Mouse (Mus musculus): ENCODE results near the gene Fbxo46. TPM values are rescaled to one million over a fixed set of nuclear protein-coding genes. Genes with fewer than 3 reads are reported as not detected.

The Fbxo46 gene
- total and polyA plus RNA-seq, 2 experiments from 2014 or later, result 9.9 to 20.6 TPM

GRCm38 (mm10) chr7:19175708-19176515 is 56.3 kb downstream of the Fbxo46 start, which contains the start of gene Eml2:
Eml2 (plus strand) TSS chr7:19176421.
- Histone ChIP-seq H3K4me2 (ENCODE audit: low read depth, low read length, poor library complexity, severe bottlenecking) (peak within 1 kb of the TSS; percentile 88), H3K36me3 (ENCODE audit: insufficient read depth, low read length) (no peaks in the 10 kb centered on the region), H3K4me3 (ENCODE audit: low read depth, low read length) (peak within 1 kb of the TSS; percentile 74), H3K9ac (replicated peaks; ENCODE audit: low read length, poor library complexity, severe bottlenecking) (peak within 1 kb of the TSS; percentile 85), H3K4me1 (ENCODE audit: insufficient read depth, low read length) (no peaks in the 10 kb centered on the region; the same call in 1 of the 2 replicates), H3K27me3 (ENCODE audit: insufficient read depth, low read length) (no peaks in the 10 kb centered on the region), H3K27ac (ENCODE audit: low read depth, low read length) (peak within 1 kb of the TSS; percentile 63), H3K9me3 (ENCODE audit: low read length) (no peaks in the 10 kb centered on the region)
- ATAC-seq (ENCODE audit: low FRiP score), result peak; percentile 95
- DNase-seq (ENCODE audit: low spot score), result peak; percentile 95
- no peak for TF ChIP-seq CTCF (IDR thresholded peaks at IDR 0.05)
- under 1% methylated on average over 30 of the region's 30 CpGs for WGBS

- no peaks in the 10 kb centered on the region; the same call in 1 of the 2 replicates for H3K4me1 ChIP-seq (ENCODE audit: insufficient read depth, low read length)
- WGBS, result 6% methylated on average over 16 of the region's 21 CpGs
- no peaks in the 10 kb centered on the region for H3K27me3 ChIP-seq (ENCODE audit: insufficient read depth, low read length)
- peak overlapping the region; percentile 63 for H3K27ac ChIP-seq (ENCODE audit: low read depth, low read length)
- no peak for TF ChIP-seq CTCF (IDR thresholded peaks at IDR 0.05)
- peak overlapping the region; percentile 85 for H3K9ac ChIP-seq (replicated peaks; ENCODE audit: low read length, poor library complexity, severe bottlenecking)
- H3K4me3 ChIP-seq (ENCODE audit: low read depth, low read length), result peak overlapping the region; percentile 74
- ATAC-seq (ENCODE audit: low FRiP score) (peak; percentile 25), DNase-seq (ENCODE audit: low spot score) (no peak)
- peak overlapping the region; percentile 88 for H3K4me2 ChIP-seq (ENCODE audit: low read depth, low read length, poor library complexity, severe bottlenecking)
- H3K9me3 ChIP-seq (ENCODE audit: low read length), result no peaks in the 10 kb centered on the region
- H3K36me3 ChIP-seq (ENCODE audit: insufficient read depth, low read length), result 0 out of 2 replicates have a peak, but pooled peaks cover 1% of the 10 kb centered on the region
Measured at GRCm38 (mm10) chr7:19176516-19176947, 56.9 kb downstream of the Fbxo46 start.

GRCm38 (mm10) chr7:19177216-19177615 is 57.6 kb downstream of the Fbxo46 start:
- no peaks in the 10 kb centered on the region for H3K9me3 ChIP-seq (ENCODE audit: low read length)
- H3K9ac ChIP-seq (replicated peaks; ENCODE audit: low read length, poor library complexity, severe bottlenecking), result peak overlapping the region; percentile 85; the same call in 1 of the 2 replicates
- H3K4me1 ChIP-seq (ENCODE audit: insufficient read depth, low read length), result no peaks in the 10 kb centered on the region; the same call in 1 of the 2 replicates
- WGBS, result 62% methylated on average over 7 of the region's 7 CpGs
- H3K4me2 ChIP-seq (ENCODE audit: low read depth, low read length, poor library complexity, severe bottlenecking), result peak overlapping the region; percentile 88
- DNase-seq (ENCODE audit: low spot score), result no peak
- no peak for TF ChIP-seq CTCF (IDR thresholded peaks at IDR 0.05)
- H3K27me3 ChIP-seq (ENCODE audit: insufficient read depth, low read length), result no peaks in the 10 kb centered on the region
- ATAC-seq (ENCODE audit: low FRiP score), result no peak
- no peak overlapping the region for H3K27ac ChIP-seq (ENCODE audit: low read depth, low read length)
- H3K36me3 ChIP-seq (ENCODE audit: insufficient read depth, low read length), result 0 out of 2 replicates have a peak, but pooled peaks cover 2% of the 10 kb centered on the region
- peak overlapping the region; percentile 74 for H3K4me3 ChIP-seq (ENCODE audit: low read depth, low read length)

- DNase-seq (ENCODE audit: low spot score), result no peak
- WGBS, result 5% methylated on average over 18 of the region's 18 CpGs
Measured at GRCm38 (mm10) chr7:19178035-19178434, 58.4 kb downstream of the Fbxo46 start.

GRCm38 (mm10) chr7:19178443-19179092 is 58.9 kb downstream of the Fbxo46 start:
- ATAC-seq (ENCODE audit: low FRiP score) (no peak), DNase-seq (ENCODE audit: low spot score) (peak; percentile 77)
- peak overlapping the region; percentile 74 for H3K4me3 ChIP-seq (ENCODE audit: low read depth, low read length)
- peak overlapping the region; percentile 88 for H3K4me2 ChIP-seq (ENCODE audit: low read depth, low read length, poor library complexity, severe bottlenecking)
- H3K9me3 ChIP-seq (ENCODE audit: low read length), result no peaks in the 10 kb centered on the region
- H3K4me1 ChIP-seq (ENCODE audit: insufficient read depth, low read length), result no peaks in the 10 kb centered on the region; the same call in 1 of the 2 replicates
- no peaks in the 10 kb centered on the region for H3K27me3 ChIP-seq (ENCODE audit: insufficient read depth, low read length)
- TF ChIP-seq CTCF (IDR thresholded peaks at IDR 0.05), result peak; percentile 86
- 0 out of 2 replicates have a peak, but pooled peaks cover 2% of the 10 kb centered on the region for H3K36me3 ChIP-seq (ENCODE audit: insufficient read depth, low read length)
- H3K9ac ChIP-seq (replicated peaks; ENCODE audit: low read length, poor library complexity, severe bottlenecking), result peak overlapping the region; percentile 40
- 4% methylated on average over 27 of the region's 27 CpGs for WGBS
- H3K27ac ChIP-seq (ENCODE audit: low read depth, low read length), result no peak overlapping the region

More at GRCm38 (mm10) chr7:19178035-19178434, 58.4 kb downstream of the Fbxo46 start:
- peak overlapping the region; percentile 40 for H3K9ac ChIP-seq (replicated peaks; ENCODE audit: low read length, poor library complexity, severe bottlenecking)
- H3K4me2 ChIP-seq (ENCODE audit: low read depth, low read length, poor library complexity, severe bottlenecking), result peak overlapping the region; percentile 88
- TF ChIP-seq CTCF (IDR thresholded peaks at IDR 0.05), result no peak
- H3K4me3 ChIP-seq (ENCODE audit: low read depth, low read length), result peak overlapping the region; percentile 74
- H3K27me3 ChIP-seq (ENCODE audit: insufficient read depth, low read length), result no peaks in the 10 kb centered on the region
- ATAC-seq (ENCODE audit: low FRiP score), result no peak
- H3K27ac ChIP-seq (ENCODE audit: low read depth, low read length), result no peak overlapping the region
- 0 out of 2 replicates have a peak, but pooled peaks cover 2% of the 10 kb centered on the region for H3K36me3 ChIP-seq (ENCODE audit: insufficient read depth, low read length)
- no peaks in the 10 kb centered on the region; the same call in 1 of the 2 replicates for H3K4me1 ChIP-seq (ENCODE audit: insufficient read depth, low read length)
- H3K9me3 ChIP-seq (ENCODE audit: low read length), result no peaks in the 10 kb centered on the region
